8 mouse cellular contexts compared by ENCODE assay signal in genomic region chr17:33717982-33718381, GRCm38 (mm10). TPM values are rescaled to one million over a fixed set of nuclear protein-coding genes. Genes with fewer than 3 reads are reported as not detected.
DNase-seq lines count a peak whose midpoint lies in the region; ATAC-seq and TF ChIP-seq lines count a peak whose summit lies in the region.

No protein-coding gene starts in this region.

- peak overlapping the region; percentile 82 for H3K9ac ChIP-seq in kidney, postnatal 0 days (ENCODE audit: low read depth, low read length)
- peak overlapping the region; percentile 68 for H3K9ac ChIP-seq in intestine, embryonic 15.5 days
- peak overlapping the region; percentile 72 for H3K9ac ChIP-seq in neural tube, embryonic 12.5 days

- WGBS in kidney, postnatal 0 days = 6% methylated on average over 8 of the region's 8 CpGs
- 9% methylated on average over 8 of the region's 8 CpGs for WGBS in intestine, embryonic 15.5 days
- 7% methylated on average over 8 of the region's 8 CpGs for WGBS in neural tube, embryonic 12.5 days

- H3K36me3 ChIP-seq in kidney, postnatal 0 days (ENCODE audit: insufficient read depth, low read length) = no peaks in the 10 kb centered on the region
- no peaks in the 10 kb centered on the region for H3K36me3 ChIP-seq in intestine, embryonic 15.5 days
- H3K36me3 ChIP-seq in neural tube, embryonic 12.5 days = no peaks in the 10 kb centered on the region

- TF ChIP-seq CTCF in kidney, postnatal 0 days (IDR thresholded peaks at IDR 0.05; ENCODE audit: low read depth) = no peak
- TF ChIP-seq CTCF in cortical plate, adult 2 months (IDR thresholded peaks at IDR 0.05; ENCODE audit: extremely low read depth, insufficient read depth, low read length) = no peak

- ATAC-seq in kidney, postnatal 0 days (replicated peaks; ENCODE audit: low FRiP score, low read depth) = no peak
- ATAC-seq in intestine, embryonic 15.5 days = no peak; the same call in 1 of the 2 replicates
- peak; percentile 3; the same call in 1 of the 2 replicates for ATAC-seq in neural tube, embryonic 12.5 days (ENCODE audit: low FRiP score, low read depth)

- peak; percentile 9 for DNase-seq in kidney, postnatal 0 days (ENCODE audit: low spot score)
- DNase-seq in kidney, postnatal 25 days = no peak
- DNase-seq in gastrocnemius, adult 8-10 months (ENCODE audit: low spot score in 2 of 2) = no peak
- DNase-seq in T-cell, adult 2 months (ENCODE audit: low spot score) = no peak
- no peak for DNase-seq in gastrocnemius, postnatal 10 days

- peak overlapping the region; percentile 86 for H3K4me3 ChIP-seq in kidney, postnatal 0 days (replicated peaks; ENCODE audit: low read depth, low read length)
- H3K4me3 ChIP-seq in cortical plate, adult 2 months (ENCODE audit: insufficient read depth, low read length) = peak overlapping the region; percentile 83
- H3K4me3 ChIP-seq in intestine, embryonic 15.5 days (replicated peaks) = peak overlapping the region; percentile 89
- H3K4me3 ChIP-seq in neural tube, embryonic 12.5 days = peak overlapping the region; percentile 82

- peak overlapping the region; percentile 77 for H3K4me2 ChIP-seq in kidney, postnatal 0 days (ENCODE audit: low read length)
- peak overlapping the region; percentile 78 for H3K4me2 ChIP-seq in intestine, embryonic 15.5 days (replicated peaks)
- H3K4me2 ChIP-seq in neural tube, embryonic 12.5 days (replicated peaks) = peak overlapping the region; percentile 65

- H3K27ac ChIP-seq in kidney, postnatal 0 days = peak overlapping the region; percentile 58; the same call in 1 of the 2 replicates
- H3K27ac ChIP-seq in cortical plate, adult 2 months (ENCODE audit: insufficient read depth, low read length) = no peak overlapping the region
- 0 out of 2 replicates have a peak overlapping the region, but pooled peaks have one; percentile 54 for H3K27ac ChIP-seq in intestine, embryonic 15.5 days
- no peak overlapping the region for H3K27ac ChIP-seq in neural tube, embryonic 12.5 days

- TF ChIP-seq POLR2A in cortical plate, adult 2 months (IDR thresholded peaks at IDR 0.05; ENCODE audit: extremely low read depth, insufficient read depth, low read length) = no peak

- no peaks in the 10 kb centered on the region for H3K27me3 ChIP-seq in kidney, postnatal 0 days (ENCODE audit: insufficient read depth, low read length)
- H3K27me3 ChIP-seq in intestine, embryonic 15.5 days (replicated peaks) = no peaks in the 10 kb centered on the region
- no peaks in the 10 kb centered on the region for H3K27me3 ChIP-seq in neural tube, embryonic 12.5 days (replicated peaks)

- no peaks in the 10 kb centered on the region for H3K9me3 ChIP-seq in kidney, postnatal 0 days (replicated peaks; ENCODE audit: low read length)
- H3K9me3 ChIP-seq in intestine, embryonic 15.5 days = no peaks in the 10 kb centered on the region
- H3K9me3 ChIP-seq in neural tube, embryonic 12.5 days = no peaks in the 10 kb centered on the region

- no peaks in the 10 kb centered on the region for H3K4me1 ChIP-seq in kidney, postnatal 0 days (replicated peaks; ENCODE audit: insufficient read depth, low read length)
- 0 out of 2 replicates have a peak, but pooled peaks cover 2% of the 10 kb centered on the region for H3K4me1 ChIP-seq in cortical plate, adult 2 months (ENCODE audit: control insufficient read depth, insufficient read depth, low read length)
- no peaks in the 10 kb centered on the region for H3K4me1 ChIP-seq in intestine, embryonic 15.5 days (replicated peaks)
- H3K4me1 ChIP-seq in neural tube, embryonic 12.5 days = no peaks in the 10 kb centered on the region

RNA-seq across cellular contexts. Expression of gene March2, which starts 0.5 kb away (rescaled TPM):
- polyA plus RNA-seq in kidney, postnatal 0 days (2015; fragmentation: Nextera tagmentation; extraction: Ambion mirVana) = 61.7 and 64.9 TPM in 2 replicates
- 127 and 137 TPM in 2 replicates for polyA plus RNA-seq in cortical plate, adult 2 months (2012; rRNA removed)
- 49.4 and 52.7 TPM in 2 replicates for polyA plus RNA-seq in intestine, embryonic 15.5 days (2015; fragmentation: Nextera tagmentation; extraction: Ambion mirVana)
- 55.7 and 61.1 TPM in 2 replicates for polyA plus RNA-seq in neural tube, embryonic 12.5 days (2016; fragmentation: Nextera tagmentation; extraction: Ambion mirVana)
- 100 to 1,000 TPM in 1 of 4 experiments, 10 to 100 TPM in 3; 90.1 to 113 (median 96.7) TPM for total RNA-seq in gastrocnemius, adult 8-10 months (2022)
- 10 to 100 TPM; 73.2 to 77.9 TPM for total RNA-seq in gastrocnemius, postnatal 10 days (2021)

RNA-seq across cellular contexts. Expression of gene Hnrnpm, which starts 31.3 kb away (rescaled TPM):
- polyA plus RNA-seq in kidney, postnatal 0 days (2015; fragmentation: Nextera tagmentation; extraction: Ambion mirVana) = 248 and 273 TPM in 2 replicates
- polyA plus RNA-seq in cortical plate, adult 2 months (2012; rRNA removed) = 146 and 158 TPM in 2 replicates
- 276 and 325 TPM in 2 replicates for polyA plus RNA-seq in intestine, embryonic 15.5 days (2015; fragmentation: Nextera tagmentation; extraction: Ambion mirVana)
- 369 and 408 TPM in 2 replicates for polyA plus RNA-seq in neural tube, embryonic 12.5 days (2016; fragmentation: Nextera tagmentation; extraction: Ambion mirVana)
- 10 to 100 TPM; 37.6 to 69.2 (median 57.2) TPM for total RNA-seq in gastrocnemius, adult 8-10 months (2022)
- total RNA-seq in gastrocnemius, postnatal 10 days (2021) = 100 to 1,000 TPM in 1 of 2 experiments, 10 to 100 TPM in 1; 85.1 to 108 TPM

RNA-seq across cellular contexts. Expression of gene Rab11b, which starts 42.3 kb away (rescaled TPM):
- polyA plus RNA-seq in kidney, postnatal 0 days (2015; fragmentation: Nextera tagmentation; extraction: Ambion mirVana) = 207 and 216 TPM in 2 replicates
- polyA plus RNA-seq in cortical plate, adult 2 months (2012; rRNA removed) = 470 and 487 TPM in 2 replicates
- polyA plus RNA-seq in intestine, embryonic 15.5 days (2015; fragmentation: Nextera tagmentation; extraction: Ambion mirVana) = 206 and 218 TPM in 2 replicates
- 412 and 463 TPM in 2 replicates for polyA plus RNA-seq in neural tube, embryonic 12.5 days (2016; fragmentation: Nextera tagmentation; extraction: Ambion mirVana)
- total RNA-seq in gastrocnemius, adult 8-10 months (2022) = 100 to 1,000 TPM; 131 to 136 (median 133) TPM
- total RNA-seq in gastrocnemius, postnatal 10 days (2021) = 100 to 1,000 TPM; 166 to 186 TPM

Comparison
In these comparisons a context has a peak if more than half of its experiments do, and no peak if none do; other contexts are left out.
1. H3K27ac ChIP-seq: peak in kidney, postnatal 0 days (single experiment) and intestine, embryonic 15.5 days (single experiment); none in cortical plate, adult 2 months (single experiment) and neural tube, embryonic 12.5 days (single experiment).
2. Peak in every context shown above with its lines, with median percentiles within 50 percentile points of each other: H3K4me2 ChIP-seq, H3K4me3 ChIP-seq and H3K9ac ChIP-seq.